Mouse (Mus musculus): Measurements from ENCODE around the gene Slit3.

- TF ChIP-seq POLR2A (IDR thresholded peaks at IDR 0.05; ENCODE audit: low read depth, low read length) (no peak), CTCF (IDR thresholded peaks at IDR 0.05; ENCODE audit: extremely low read depth, insufficient read length, insufficient replicate concordance, low read depth, low read length) (no peak)
These were observed 376.9 kb downstream of the Slit3 start for GRCm38 (mm10) chr11:35497961-35498360.
